Mouse (Mus musculus) MEL (cell line): ENCODE measurements around the gene Dusp11. TPM values are rescaled to one million over a fixed set of nuclear protein-coding genes. Genes with fewer than 3 reads are reported as not detected.
A peak's percentile ranks its signal among the peaks of the same experiment; 100 is the strongest.
"Not testable (repeated sequence)": the region's sequence is repeated elsewhere in the genome, so short reads cannot be mapped to it uniquely, and the experiment has no call there.

Experiments used
- DNase-seq: peaks from one replicate; pipeline ENCODE4 v3.0.0; 2011; ENCODE audit warnings: low read depth, low spot score
- H3K27ac ChIP-seq: 2 replicates; pipeline ENCODE4 v1.5.1; 2012; ENCODE audit warnings: low read depth, mild to moderate bottlenecking, control low read depth, low read length, moderate library complexity; ENCODE audit not compliant: control insufficient read depth
- H3K27me3 ChIP-seq, 2 experiments: fragments of 150-350 bp in 1 of 2; sonication (generic) in 1 of 2; 2 replicates each; pipeline ENCODE4 v1.6.1; 2012; ENCODE audit warnings: low read length in 2 of 2, mild to moderate bottlenecking in 2 of 2, improper control_type of control experiment in 1 of 2, moderate library complexity in 1 of 2; ENCODE audit not compliant: insufficient read depth in 2 of 2, control insufficient read depth in 1 of 2
- H3K36me3 ChIP-seq, 2 experiments: 2 replicates each; pipeline ENCODE4 v1.6.1; 2012 to 2014; ENCODE audit warnings: low read length in 2 of 2, improper control_type of control experiment in 1 of 2, inconsistent platforms in 1 of 2, mild to moderate bottlenecking in 1 of 2; ENCODE audit not compliant: insufficient read depth in 2 of 2, control insufficient read depth in 1 of 2
- H3K4me1 ChIP-seq, 2 experiments: fragments of 150-350 bp in 1 of 2; sonication (generic) in 1 of 2; 2 replicates each; pipeline ENCODE4 v1.6.1; 2012; ENCODE audit warnings: low read length in 2 of 2, improper control_type of control experiment in 1 of 2, mild to moderate bottlenecking in 1 of 2; ENCODE audit not compliant: insufficient read depth in 2 of 2, control insufficient read depth in 1 of 2
- H3K4me3 ChIP-seq, 2 experiments: fragments of 150-350 bp in 1 of 2; sonication (generic) in 1 of 2; 2 replicates each; pipeline ENCODE4 v1.5.1; 2012; ENCODE audit warnings: low read depth in 2 of 2, low read length in 2 of 2, mild to moderate bottlenecking in 2 of 2, moderate library complexity in 2 of 2, control low read depth in 1 of 2, improper control_type of control experiment in 1 of 2; ENCODE audit not compliant: control insufficient read depth in 1 of 2, insufficient read depth in 1 of 2
- H3K79me2 ChIP-seq: 2 replicates; pipeline ENCODE4 v1.6.1; 2012; ENCODE audit warnings: mild to moderate bottlenecking, low read length, moderate library complexity; ENCODE audit not compliant: control insufficient read depth, poor library complexity, insufficient read depth
- H3K9ac ChIP-seq: 2 replicates; pipeline ENCODE4 v1.6.1; 2012; ENCODE audit warnings: low read depth, mild to moderate bottlenecking, control low read depth, low read length, moderate library complexity; ENCODE audit not compliant: control insufficient read depth, poor library complexity, severe bottlenecking
- H3K9me3 ChIP-seq: fragments of 150-350 bp; sonication (generic); replicated peaks from 2 replicates; pipeline ENCODE4 v1.6.1; 2012; ENCODE audit warnings: mild to moderate bottlenecking, low read length, improper control_type of control experiment, moderate library complexity; ENCODE audit not compliant: insufficient read depth
- BHLHE40 ChIP-seq: IDR thresholded peaks from 2 replicates; pipeline ENCODE4 v1.6.1; 2012; ENCODE audit warnings: low read depth, mild to moderate bottlenecking, inconsistent platforms, low read length, improper control_type of control experiment, borderline replicate concordance
- CTCF ChIP-seq, 3 experiments: IDR thresholded peaks in 2 of 3; conservative IDR thresholded peaks in 1 of 3; 2 replicates each; pipeline ENCODE4 v1.5.1; 2011 to 2012; ENCODE audit warnings: low read length in 3 of 3, low read depth in 2 of 3, mild to moderate bottlenecking in 2 of 3, improper control_type of control experiment in 1 of 3, inconsistent platforms in 1 of 3, mixed read lengths in 1 of 3, moderate library complexity in 1 of 3; ENCODE audit not compliant: control insufficient read depth in 1 of 3, insufficient read depth in 1 of 3, poor library complexity in 1 of 3, severe bottlenecking in 1 of 3
- EP300 ChIP-seq, 2 experiments: IDR thresholded peaks; 2 replicates each; pipeline ENCODE4 v1.6.1; 2011; ENCODE audit warnings: improper control_type of control experiment in 2 of 2, low read length in 2 of 2, low read depth in 1 of 2, mild to moderate bottlenecking in 1 of 2
- ETS1 ChIP-seq: IDR thresholded peaks from 2 replicates; pipeline ENCODE4 v1.6.1; 2012; ENCODE audit warnings: low read depth, mild to moderate bottlenecking, inconsistent platforms, low read length, improper control_type of control experiment, moderate library complexity
- GATA1 ChIP-seq: IDR thresholded peaks from 2 replicates; pipeline ENCODE4 v1.6.1; 2011; ENCODE audit warnings: low read depth, low read length, improper control_type of control experiment
- MYB ChIP-seq: IDR thresholded peaks from 2 replicates; pipeline ENCODE4 v1.6.1; 2011; ENCODE audit warnings: mild to moderate bottlenecking, low read depth, low read length, improper control_type of control experiment
- MYC ChIP-seq: IDR thresholded peaks from 2 replicates; pipeline ENCODE4 v1.6.1; 2011; ENCODE audit warnings: low read depth, mild to moderate bottlenecking, low read length, improper control_type of control experiment, moderate library complexity
- NRF1 ChIP-seq: IDR thresholded peaks from 2 replicates; pipeline ENCODE4 v1.6.1; 2014; ENCODE audit warnings: low read depth, mild to moderate bottlenecking, inconsistent platforms, low read length, improper control_type of control experiment, moderate library complexity; ENCODE audit not compliant: poor library complexity, insufficient read depth, severe bottlenecking
- TAL1 ChIP-seq: IDR thresholded peaks from 2 replicates; pipeline ENCODE4 v1.6.1; 2012; ENCODE audit warnings: mild to moderate bottlenecking, inconsistent platforms, low read length, moderate library complexity, mixed read lengths
- USF1 ChIP-seq: IDR thresholded peaks from 2 replicates; pipeline ENCODE4 v1.6.1; 2014; ENCODE audit warnings: low read depth, mild to moderate bottlenecking, inconsistent platforms, low read length, improper control_type of control experiment, moderate library complexity
- polyA plus RNA-seq, 2 experiments: library from polyadenylated mRNA; stranded (reverse) in 1 of 2; unstranded in 1 of 2; fragments of >175 nt in 1 of 2; fragments of >200 nt in 1 of 2; gene quantifications; 2 replicates each; pipeline versions ENCODE4 v1.2.1 to v1.2.4; 2012; ENCODE audit warnings: low replicate concordance in 2 of 2, low read depth in 1 of 2; ENCODE audit not compliant: insufficient read length in 2 of 2, insufficient read depth in 1 of 2, missing spikeins in 1 of 2
- total RNA-seq: library from RNA; depleted of rRNA; stranded (reverse); fragments of 300-350 nt; gene quantifications from 2 replicates; pipeline ENCODE4 v1.2.3, GENCODE M21; 2012

Gene Dusp11
- total and polyA plus RNA-seq, 3 experiments = 22.4 to 42.3 (median 33.2) TPM

- Histone ChIP-seq H3K9ac (no peak overlapping the region), H3K36me3 (peaks cover 0 to 28% of the 10 kb centered on the region in 2 experiments; a peak in 2 of 4 replicates), H3K4me3 (no peak overlapping the region), H3K27me3 (no peaks in the 10 kb centered on the region), H3K4me1 (peaks cover 23 to 28% of the 10 kb centered on the region in 2 experiments)
- DNase-seq = peak; percentile 67
- peak; percentile 38; the same call in 1 of the 2 replicates for TF ChIP-seq ETS1
- TF ChIP-seq USF1 = peak; percentile 74
- no peak for TF ChIP-seq MYC
- TF ChIP-seq NRF1 = no peak
- TF ChIP-seq TAL1 = peak; percentile 10; the same call in 1 of the 2 replicates
- peak; percentile 80; the same call in 1 of the 2 replicates for TF ChIP-seq BHLHE40
- TF ChIP-seq MYB = no peak
- TF ChIP-seq EP300 (IDR thresholded peaks at IDR 0.05; ENCODE audit: low read depth in 1 of 2, low read length in 2 of 2) = peak; percentile 24 to 47; a peak in 2 of 4 replicates
- peak; percentile 30; the same call in 1 of the 2 replicates for TF ChIP-seq GATA1
- TF ChIP-seq, all 39 proteins: peak for 6
- H3K79me2 ChIP-seq = no peaks in the 10 kb centered on the region
- no peak overlapping the region for H3K27ac ChIP-seq
- H3K9me3 ChIP-seq = no peaks in the 10 kb centered on the region
Observed at GRCm38 (mm10) chr6:85969889-85970288, 8.4 kb upstream of the Dusp11 start.

- Histone ChIP-seq H3K9me3 (no peaks in the 10 kb centered on the region), H3K9ac (no peak overlapping the region), H3K4me3 (no peak overlapping the region), H3K4me1 (peaks cover 4 to 8% of the 10 kb centered on the region in 2 experiments; a peak in 3 of 4 replicates)
- no peak for DNase-seq
- TF ChIP-seq GATA1 = no peak
- TF ChIP-seq CTCF (IDR thresholded peaks at IDR 0.05 in 2 of 3, conservative IDR thresholded peaks at IDR 0.05 in 1 of 3; ENCODE audit: control insufficient read depth in 1 of 3, insufficient read depth in 1 of 3, low read depth in 2 of 3, low read length in 3 of 3, poor library complexity in 1 of 3, severe bottlenecking in 1 of 3) = peak in 2 of 3 experiments; percentile 34 to 40; a peak in 4 of 6 replicates
- TF ChIP-seq, all 39 proteins: peak for 1
- no peaks in the 10 kb centered on the region; the same call in 1 of the 2 replicates for H3K79me2 ChIP-seq
- H3K36me3 ChIP-seq = peaks cover 0 to 5% of the 10 kb centered on the region in 2 experiments; a peak in 2 of 4 replicates
- no peaks in the 10 kb centered on the region for H3K27me3 ChIP-seq
- no peak overlapping the region for H3K27ac ChIP-seq
Observed at GRCm38 (mm10) chr6:85966686-85967085, 5.2 kb upstream of the Dusp11 start.

- not testable (repeated sequence) for H3K27ac ChIP-seq, H3K36me3 ChIP-seq, H3K9me3 ChIP-seq, H3K27me3 ChIP-seq, H3K79me2 ChIP-seq, DNase-seq, H3K9ac ChIP-seq, H3K4me3 ChIP-seq, H3K4me1 ChIP-seq
Observed at GRCm38 (mm10) chr6:85966081-85966480, 4.6 kb upstream of the Dusp11 start.
